Mouse (Mus musculus) kidney, postnatal 36 days (tissue): Measurements from ENCODE around the gene Tyms.
"Not testable (repeated sequence)": the region's sequence is repeated elsewhere in the genome, so short reads cannot be mapped to it uniquely, and the experiment has no call there.

ENCODE experiments used
- DNase-seq, 2 experiments: peaks; one replicate each; pipeline ENCODE4 v3.0.0; 2021 to 2022; ENCODE audit warnings: mixed read lengths in 2 of 2

Tyms gene

DNA sequence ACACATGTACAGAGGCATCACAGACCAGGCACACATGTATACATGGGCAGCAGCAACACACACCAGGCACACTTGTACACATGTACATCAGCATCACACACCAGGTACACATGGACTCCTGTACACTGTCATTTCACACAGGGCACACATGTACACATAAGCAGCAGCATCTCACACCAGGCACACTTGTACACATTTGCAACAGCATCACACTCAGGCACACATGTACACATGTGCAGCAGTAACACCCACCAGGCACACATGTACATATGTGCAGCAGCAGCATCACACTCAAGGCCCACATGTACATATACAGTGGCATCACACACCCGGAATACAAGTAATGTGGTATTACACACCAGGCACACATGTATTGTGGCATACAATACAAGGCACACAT, 24.8 kb upstream of the Tyms start:
- DNase-seq = no peak

DNA sequence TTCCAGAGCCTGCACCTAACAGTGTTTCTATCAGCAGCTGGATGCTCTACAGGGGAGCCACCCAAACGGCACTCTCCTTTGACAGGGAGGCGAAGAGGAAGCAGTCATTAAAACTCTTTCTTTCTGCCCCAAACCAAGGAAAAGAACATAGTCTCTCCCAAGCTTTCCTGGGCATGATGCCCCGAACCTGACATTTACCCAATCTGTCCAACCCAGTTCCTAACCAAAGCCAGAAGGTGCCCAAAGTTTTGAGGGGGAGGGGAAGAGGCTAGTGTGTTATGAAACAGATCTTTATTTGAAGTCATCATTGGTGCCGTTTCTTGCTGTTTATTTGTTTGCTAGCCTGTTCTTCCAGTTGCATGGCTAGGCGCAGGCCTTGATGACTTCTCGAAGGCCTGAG, 22.3 kb upstream of the Tyms start:
- no peak for DNase-seq

DNA sequence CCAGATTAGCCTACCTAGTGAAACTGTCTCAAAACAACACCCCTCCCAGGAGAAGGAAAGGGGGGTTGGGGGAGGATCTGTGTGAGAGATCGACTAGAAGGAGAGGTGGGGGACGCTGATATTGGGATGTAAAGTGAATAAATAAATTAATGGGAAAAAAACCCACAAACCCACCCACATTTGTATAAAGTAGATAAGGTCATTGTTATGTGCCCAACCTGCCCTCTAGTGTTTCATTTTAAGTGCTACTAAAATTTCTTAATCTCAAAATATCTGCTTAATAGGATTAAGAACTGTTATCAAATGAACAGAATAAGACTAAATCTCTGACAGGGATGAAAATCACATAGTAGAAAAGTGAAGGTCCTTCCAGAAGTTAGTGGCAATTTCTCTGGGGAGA, 21.0 kb upstream of the Tyms start:
- no peak for DNase-seq

DNA sequence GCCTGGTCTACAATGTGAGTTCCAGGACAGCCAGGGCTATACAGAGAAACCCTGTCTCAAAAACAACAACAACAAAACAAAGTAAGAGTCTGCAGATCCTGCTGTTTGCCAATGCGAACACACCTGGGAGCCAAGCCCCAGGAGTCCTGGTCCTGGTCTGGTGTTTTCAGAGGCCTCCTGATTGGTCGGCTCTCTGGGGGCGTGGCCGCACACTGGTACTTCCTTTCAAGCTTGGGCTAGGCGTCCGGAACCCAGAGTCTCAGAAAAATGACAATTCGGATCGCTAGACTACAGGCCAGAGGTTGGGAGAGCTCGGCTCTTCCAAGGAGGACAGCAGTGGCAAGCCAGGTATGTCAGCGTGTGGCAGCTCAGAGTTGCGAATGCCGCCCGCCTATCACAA, 19.3 kb upstream of the Tyms start:
- no peak for DNase-seq

DNA sequence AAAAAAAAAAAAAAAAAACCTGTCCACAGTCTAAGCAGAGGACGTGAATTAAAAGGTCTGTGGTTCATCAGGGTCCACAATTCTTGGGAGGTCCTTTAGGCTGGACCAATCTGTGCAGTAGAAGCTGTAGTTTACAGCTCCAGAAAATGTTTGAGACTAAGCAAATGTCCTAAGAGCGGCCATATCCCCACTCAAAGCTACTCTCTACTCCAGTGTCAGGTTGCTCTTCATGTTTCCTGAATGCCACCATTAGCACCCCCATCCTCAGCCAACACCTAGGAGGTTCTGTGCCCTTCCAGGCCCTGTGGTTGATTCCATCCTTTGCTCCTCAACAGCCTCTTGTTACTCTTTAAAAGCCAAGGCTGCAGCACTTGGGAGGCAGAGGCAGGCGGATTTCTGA, 1.0 kb downstream of the Tyms start:
- DNase-seq = no peak

DNA sequence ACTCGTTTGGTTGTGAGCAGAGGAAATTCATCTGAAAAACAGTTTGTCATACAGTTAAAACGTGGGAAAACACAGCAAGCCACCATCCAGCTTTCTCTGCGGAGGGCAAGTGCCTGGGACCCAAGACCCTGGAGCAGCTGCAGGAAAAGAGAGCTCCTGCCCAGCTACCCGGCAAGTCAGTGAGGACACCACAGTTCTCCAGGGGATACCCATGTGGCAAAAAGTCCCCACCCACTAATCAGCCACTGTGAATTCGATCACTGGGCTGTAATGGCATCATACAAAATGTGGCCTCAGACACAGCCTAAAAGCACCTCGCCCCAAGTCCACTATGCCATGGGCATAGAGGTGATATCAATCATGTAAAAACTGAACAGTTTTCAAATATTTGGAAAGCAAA, 1.7 kb downstream of the Tyms start:
- no peak for DNase-seq

DNA sequence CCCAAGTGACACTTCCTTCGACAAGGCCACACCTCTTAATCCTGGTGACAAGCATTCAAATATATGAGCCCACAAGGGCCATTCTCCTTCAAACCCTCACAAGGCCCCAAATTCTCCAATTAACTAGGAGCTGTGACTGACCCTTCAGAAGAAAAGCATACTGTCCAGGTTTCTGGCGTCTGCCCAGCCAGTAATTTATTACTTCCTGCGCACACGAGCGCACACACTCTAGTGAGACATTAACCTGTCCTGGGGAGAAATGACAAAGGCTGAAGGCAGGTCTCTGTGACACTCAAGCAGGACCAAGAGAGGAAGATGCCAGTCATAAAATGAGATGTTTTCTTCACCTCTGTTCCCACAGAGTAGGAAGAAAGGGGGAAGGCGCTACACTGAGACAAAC, 5.7 kb downstream of the Tyms start:
- DNase-seq = peak; percentile 26 to 64

DNA sequence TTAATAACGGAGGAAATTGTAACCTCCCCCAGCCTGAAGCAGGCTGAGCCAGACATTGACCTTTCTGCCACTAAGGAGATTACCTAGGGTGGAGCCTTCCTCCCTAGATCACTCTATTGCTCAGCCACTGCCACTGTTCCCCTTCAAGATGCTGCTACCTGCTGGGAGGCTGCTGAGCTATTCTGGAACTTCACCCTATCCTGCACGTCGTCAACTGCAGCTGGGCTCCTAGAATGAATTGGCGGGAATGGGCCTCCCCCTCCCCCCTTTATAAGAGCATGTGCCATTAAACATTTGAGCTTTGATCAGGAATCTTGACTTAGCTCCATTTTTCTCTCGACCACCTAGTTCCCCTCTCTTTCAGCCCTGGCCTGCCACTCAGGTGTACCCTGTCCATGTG, 13.8 kb downstream of the Tyms start:
- not testable (repeated sequence) for DNase-seq

DNA sequence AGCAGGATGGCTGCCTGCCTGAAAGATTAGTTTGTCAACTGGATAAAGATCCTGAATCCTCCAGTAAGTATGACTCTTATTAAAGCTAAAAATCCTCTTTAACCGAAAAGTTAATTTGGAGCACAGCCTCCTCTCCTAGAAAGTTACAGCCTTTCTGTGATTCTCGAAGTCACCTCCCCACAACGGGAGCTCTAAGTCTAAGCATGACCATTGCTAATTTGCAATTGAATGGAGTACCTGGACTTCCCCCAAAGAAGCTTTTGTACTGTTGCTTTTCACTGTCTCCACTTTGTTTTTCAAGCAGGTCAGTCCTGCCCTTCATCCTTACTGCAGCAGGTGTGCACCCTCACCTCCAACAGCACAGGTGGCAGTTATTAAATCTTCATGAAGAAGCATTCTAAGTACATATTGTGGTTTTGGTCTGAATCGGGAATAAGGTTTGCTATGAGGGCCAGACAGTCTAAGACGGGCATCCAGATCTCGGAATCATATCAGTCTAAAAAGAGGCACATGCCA, 15.1 kb downstream of the Tyms start:
- DNase-seq = no peak

DNA sequence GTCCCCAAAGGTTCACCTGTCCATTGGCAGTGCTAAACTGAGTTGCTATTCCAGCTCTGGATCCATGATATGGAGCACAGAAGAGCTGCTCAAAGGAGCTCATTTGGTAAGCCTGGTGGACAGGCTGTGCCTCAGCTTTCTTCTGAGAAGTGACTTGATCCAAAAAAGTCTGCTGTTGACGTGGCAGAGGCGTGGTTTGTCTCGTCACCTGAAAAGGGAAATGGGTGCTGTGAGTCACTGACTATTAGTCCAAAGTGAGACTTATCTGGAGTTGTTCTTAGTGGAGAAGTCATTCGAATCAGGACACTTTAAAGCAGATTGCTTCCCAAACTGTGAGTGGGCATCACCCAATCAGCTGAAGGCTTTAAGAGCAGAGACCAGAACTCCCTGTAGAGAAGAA, 33.6 kb downstream of the Tyms start:
- not testable (repeated sequence) for DNase-seq

DNA sequence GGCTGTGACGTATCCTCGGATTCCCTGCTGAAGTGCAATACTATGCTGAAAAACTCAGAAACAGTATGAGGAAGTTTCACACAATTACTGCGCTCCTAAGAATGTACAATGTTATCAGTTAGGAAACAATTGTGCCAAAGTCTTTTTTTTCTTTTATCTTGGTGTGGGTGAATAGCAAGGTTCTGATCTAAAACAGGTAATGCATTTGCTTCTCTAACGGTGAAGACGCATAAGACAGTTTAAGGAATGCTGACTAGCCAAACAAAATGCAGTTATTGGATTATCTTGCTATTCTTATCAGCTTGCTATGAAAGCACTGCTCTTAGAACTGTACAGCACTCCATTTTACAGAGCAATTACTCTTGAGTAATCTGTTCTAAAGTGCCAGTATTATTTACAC, 34.1 kb downstream of the Tyms start:
- DNase-seq = not testable (repeated sequence)

DNA sequence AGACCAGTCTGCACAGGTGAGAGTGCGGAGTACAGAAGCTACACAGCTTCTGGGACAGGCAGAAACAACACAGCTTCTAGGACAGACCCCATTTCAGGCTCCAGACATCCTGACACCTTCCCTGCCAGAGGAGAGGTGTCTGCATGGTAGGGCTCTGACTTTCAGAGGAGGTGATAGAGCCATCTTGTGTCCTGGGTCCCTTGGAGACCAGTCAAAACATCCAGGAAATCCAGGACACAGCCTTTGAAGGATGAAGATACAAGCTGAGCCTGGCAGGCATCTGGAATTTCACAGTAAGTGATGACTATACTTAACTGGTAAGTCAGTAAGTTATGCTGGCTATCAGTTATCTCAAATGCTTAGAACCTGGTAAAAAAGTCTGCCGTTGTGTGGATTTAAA, 36.3 kb downstream of the Tyms start:
- not testable (repeated sequence) for DNase-seq

DNA sequence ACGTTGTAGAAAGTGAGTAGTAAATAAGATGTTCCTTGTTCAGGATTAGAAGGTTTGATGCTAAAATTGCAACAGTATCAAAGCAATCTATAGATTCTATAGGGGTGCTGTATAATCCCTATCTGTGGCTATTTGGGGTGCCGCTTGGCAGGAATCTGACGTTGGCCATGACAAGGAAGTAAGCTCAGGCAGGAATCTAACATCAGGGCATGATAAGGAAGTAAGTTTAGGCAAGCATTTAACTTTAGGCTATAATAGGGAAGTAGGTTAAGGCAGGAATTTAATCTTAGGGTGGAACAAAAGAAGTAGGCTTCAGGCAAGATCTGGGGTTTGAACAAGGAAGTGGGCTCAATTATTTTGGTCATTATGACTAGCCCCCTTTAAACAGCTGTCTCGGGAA, 37.6 kb downstream of the Tyms start:
- DNase-seq = not testable (repeated sequence)

DNA sequence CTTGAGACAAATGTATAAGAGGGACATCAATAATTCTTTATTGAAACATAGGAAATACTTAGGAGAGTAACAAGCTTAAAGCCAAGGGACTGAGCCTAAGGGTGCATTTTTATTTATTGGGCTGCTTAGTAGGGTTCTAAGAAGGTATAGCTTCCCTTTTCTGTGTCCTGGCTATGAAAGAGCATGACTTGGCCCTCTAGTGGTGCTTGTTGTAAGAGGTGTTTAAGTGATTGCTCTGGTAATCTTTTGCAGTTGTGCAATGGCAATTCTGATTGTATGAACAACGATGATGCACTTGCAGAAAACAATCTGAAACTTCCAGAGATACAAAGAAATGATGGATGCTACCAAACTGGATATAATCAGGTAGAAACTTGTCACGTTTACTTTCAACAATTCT, 58.8 kb downstream of the Tyms start:
- DNase-seq = peak; percentile 13 to 14

DNA sequence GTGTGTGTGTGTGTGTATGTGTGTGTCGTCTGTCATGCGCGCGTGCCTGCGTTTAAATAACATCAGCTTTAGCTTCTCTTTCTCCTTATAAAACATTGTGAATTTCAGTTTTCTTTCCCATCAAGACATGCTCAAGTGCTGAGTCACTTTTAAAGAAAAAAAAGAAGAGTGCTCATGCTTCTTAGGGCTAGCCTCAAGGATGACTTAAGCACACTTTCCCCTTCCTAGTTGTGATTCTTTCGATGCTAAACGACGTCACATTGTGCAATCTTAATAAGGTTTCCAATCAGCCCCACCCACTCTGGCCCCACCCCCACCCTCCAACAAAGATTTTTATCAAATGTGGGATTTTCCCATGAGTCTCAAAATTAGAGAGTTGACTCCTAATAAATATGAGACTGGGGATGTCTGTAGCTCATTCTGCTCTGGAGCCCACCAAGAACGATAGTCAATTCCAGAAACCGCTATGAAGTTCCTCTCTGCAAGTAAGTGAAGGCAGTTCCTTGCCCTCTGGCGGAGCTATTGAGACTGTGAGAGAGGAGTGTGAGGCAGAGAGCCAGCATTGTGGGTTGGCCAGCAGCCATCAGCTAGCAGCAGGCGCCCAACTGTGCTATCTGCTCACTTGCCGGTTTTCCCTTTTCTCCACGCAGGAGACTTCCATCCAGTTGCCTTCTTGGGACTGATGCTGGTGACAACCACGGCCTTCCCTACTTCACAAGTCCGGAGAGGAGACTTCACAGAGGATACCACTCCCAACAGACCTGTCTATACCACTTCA, 60.5 kb downstream of the Tyms start, which contains the start of gene Il6:
TSS of gene Il6 (plus strand) at position 389 of the 778 bp plus-strand sequence.
- peak; percentile 79 to 92 for DNase-seq
